ENCODE assay signal across 14 mouse cellular contexts in genomic region chr10:28856154-28856553, GRCm38 (mm10).
"Had no signal": no experiment of that assay in that cellular context is flagged by ENCODE, and none has a peak within 500 bp of the region (broad histone marks: within the 10 kb centered on the region; RNA-seq: fewer than 3 reads in every experiment).

No protein-coding gene starts in this region.

- DNase-seq: lung, adult 18-20 months; lung, embryonic 14.5 days; lung, postnatal 10 days; lung, postnatal 4 days; midbrain, embryonic 14.5 days; retina, postnatal 1 day; right cerebral cortex, adult 18-20 months; right cerebral cortex, postnatal 25 days; right cerebral cortex, postnatal 4 days; spleen, adult 18-20 months; thymus, adult 2 months; thymus, postnatal 25 days; thymus, postnatal 4 days had no signal

- ATAC-seq: midbrain, embryonic 16.5 days had no signal
